Mouse (Mus musculus) urinary bladder, postnatal 36 days (tissue): ENCODE data around the gene Duoxa2.
A peak's percentile ranks its signal among the peaks of the same experiment; 100 is the strongest.

Experiments used
- DNase-seq, 2 experiments: peaks; one replicate each; pipeline ENCODE4 v3.0.0; 2022; ENCODE audit warnings: low spot score in 2 of 2, mixed read lengths in 1 of 2

Duoxa2 gene

GRCm38 (mm10) chr2:122298596-122299490, at the start of gene Duoxa2:
Gene Duoxa2, plus strand, starts transcription at chr2:122298900.
- no peak for DNase-seq

- DNase-seq = no peak
These were observed 42.7 kb upstream of the Duoxa2 start for GRCm38 (mm10) chr2:122255997-122256396.

- no peak for DNase-seq
These were observed 38.0 kb upstream of the Duoxa2 start for GRCm38 (mm10) chr2:122260729-122261128.

GRCm38 (mm10) chr2:122264690-122265089, 34.0 kb upstream of the Duoxa2 start:
- DNase-seq = no peak

- DNase-seq = no peak
These were observed 32.1 kb upstream of the Duoxa2 start for GRCm38 (mm10) chr2:122266407-122267193.

GRCm38 (mm10) chr2:122278769-122279168, 19.9 kb upstream of the Duoxa2 start:
- no peak for DNase-seq

GRCm38 (mm10) chr2:122284091-122284490, 14.6 kb upstream of the Duoxa2 start:
- no peak for DNase-seq

GRCm38 (mm10) chr2:122286137-122286536, 12.6 kb upstream of the Duoxa2 start:
- DNase-seq = no peak

GRCm38 (mm10) chr2:122294916-122295315, 3.8 kb upstream of the Duoxa2 start:
- DNase-seq = no peak

- DNase-seq = no peak
These were observed 1.2 kb upstream of the Duoxa2 start for GRCm38 (mm10) chr2:122297271-122298095.

- no peak for DNase-seq
These were observed 602 bp upstream of the Duoxa2 start, which contains the start of gene Duox2 for GRCm38 (mm10) chr2:122298096-122298499. Gene Duox2, minus strand, starts transcription at chr2:122298449.

- DNase-seq = no peak
These were observed 1.4 kb downstream of the Duoxa2 start for GRCm38 (mm10) chr2:122299911-122300655.

- DNase-seq = no peak
These were observed 1.9 kb downstream of the Duoxa2 start for GRCm38 (mm10) chr2:122300656-122301020.

- DNase-seq = peak in 1 of 2 experiments; percentile 21
These were observed 2.6 kb downstream of the Duoxa2 start for GRCm38 (mm10) chr2:122301081-122301920.

GRCm38 (mm10) chr2:122301921-122302573, 3.3 kb downstream of the Duoxa2 start:
- DNase-seq = no peak

GRCm38 (mm10) chr2:122302574-122303241, 4.0 kb downstream of the Duoxa2 start:
- peak; percentile 53 to 56 for DNase-seq

GRCm38 (mm10) chr2:122304544-122304943, 5.8 kb downstream of the Duoxa2 start:
- DNase-seq = no peak

GRCm38 (mm10) chr2:122305097-122305892, 6.6 kb downstream of the Duoxa2 start:
- no peak for DNase-seq
